Mouse (Mus musculus) neutrophil, adult 5-6 weeks (primary cell): ENCODE results near the gene Nkx2-2. TPM values are rescaled to one million over a fixed set of nuclear protein-coding genes. Genes with fewer than 3 reads are reported as not detected.

Source experiments
- ATAC-seq: fragments of 151-379, 151-347 bp; 2 replicates; pipeline ENCODE4 v1.8.0; 2017; ENCODE audit warnings: mild to moderate bottlenecking, moderate TSS enrichment; ENCODE audit not compliant: insufficient number of reproducible peaks, poor library complexity, low FRiP score, severe bottlenecking; ENCODE audit errors: extremely low read depth
- total RNA-seq: library from RNA; stranded (forward); fragments of 200-1000 nt; gene quantifications from 2 replicates; pipeline ENCODE4 v1.2.3, GENCODE M21; 2017

Nkx2-2 gene
- total RNA-seq = not detected in 2 replicates

DNA sequence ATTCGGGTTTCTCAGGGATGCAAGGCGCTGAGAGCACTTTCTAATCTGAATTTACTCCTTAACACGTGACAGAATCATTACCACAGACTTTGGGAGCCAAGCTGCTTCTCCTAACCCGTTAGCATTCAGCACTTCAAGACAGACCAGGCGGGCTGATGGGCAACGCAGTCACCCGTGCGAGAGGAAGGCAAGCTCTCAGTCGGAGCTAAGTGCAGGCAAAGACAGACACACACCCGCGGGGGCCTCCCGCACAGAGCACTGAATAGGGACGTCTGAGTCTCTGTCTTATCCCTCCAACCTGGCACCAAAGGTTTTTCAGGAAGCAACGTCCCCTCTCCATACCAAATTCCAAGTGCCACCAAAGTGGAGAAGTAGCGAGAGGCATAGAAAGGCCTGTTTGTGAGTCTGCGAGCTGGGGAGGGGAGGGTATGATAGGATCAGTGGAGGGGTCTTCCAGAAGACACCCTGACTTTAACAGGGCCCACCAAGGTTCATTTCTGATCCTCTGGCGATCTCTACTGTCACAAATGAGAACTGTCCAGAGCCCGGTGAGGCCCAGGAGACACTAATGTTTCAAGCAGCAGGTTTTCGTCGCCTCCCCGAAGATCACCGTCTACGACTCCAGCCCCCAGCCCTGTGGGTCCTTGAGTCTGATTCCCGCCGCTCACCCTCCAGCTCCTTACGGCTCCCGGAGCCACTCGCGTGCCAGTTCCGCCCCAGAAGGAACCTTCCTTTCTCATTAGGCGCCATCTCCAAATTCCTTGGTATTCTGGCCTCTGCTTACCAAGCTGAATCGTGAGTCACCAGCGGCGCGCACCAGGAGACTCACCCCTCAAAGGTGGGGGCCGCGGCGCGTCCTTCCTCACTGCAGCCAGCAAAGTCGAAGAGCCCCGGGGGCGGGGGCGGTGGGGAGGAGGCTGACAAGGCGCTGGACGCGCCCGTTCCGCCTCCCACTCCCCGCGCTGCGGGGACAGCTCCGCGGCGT, at the start of gene Nkx2-2:
TSS of gene Nkx2-2 (minus strand) at position 973 of the 985 bp plus-strand sequence.
- no peak for ATAC-seq

DNA sequence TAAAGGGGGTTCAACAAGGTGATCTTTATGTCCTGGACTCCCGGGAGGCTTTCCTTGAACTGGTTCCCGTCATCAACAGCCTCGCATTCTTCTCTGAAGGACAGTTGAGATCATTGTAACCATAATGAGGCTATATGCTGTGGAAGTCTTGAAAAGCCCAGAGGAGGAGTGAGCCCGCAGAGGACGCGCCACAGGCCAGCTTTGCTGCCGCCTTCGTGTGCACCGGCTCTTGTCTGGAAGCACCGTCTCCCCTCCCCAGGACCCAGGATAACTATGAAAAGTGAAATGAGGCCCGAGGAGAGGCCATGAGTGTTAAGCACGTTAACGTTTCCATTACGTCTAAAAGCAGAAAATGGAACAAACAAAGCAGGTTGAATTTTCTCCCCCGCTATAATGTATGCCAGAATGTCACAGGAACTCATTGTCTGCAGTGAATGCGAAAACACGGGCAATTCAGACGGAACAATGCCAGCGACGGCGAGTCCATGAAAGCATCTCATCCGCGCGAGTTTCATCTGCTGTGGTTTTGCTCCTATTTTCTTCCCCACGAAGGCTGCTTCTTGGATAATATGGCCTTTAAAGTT, 41.8 kb upstream of the Nkx2-2 start:
- no peak for ATAC-seq

DNA sequence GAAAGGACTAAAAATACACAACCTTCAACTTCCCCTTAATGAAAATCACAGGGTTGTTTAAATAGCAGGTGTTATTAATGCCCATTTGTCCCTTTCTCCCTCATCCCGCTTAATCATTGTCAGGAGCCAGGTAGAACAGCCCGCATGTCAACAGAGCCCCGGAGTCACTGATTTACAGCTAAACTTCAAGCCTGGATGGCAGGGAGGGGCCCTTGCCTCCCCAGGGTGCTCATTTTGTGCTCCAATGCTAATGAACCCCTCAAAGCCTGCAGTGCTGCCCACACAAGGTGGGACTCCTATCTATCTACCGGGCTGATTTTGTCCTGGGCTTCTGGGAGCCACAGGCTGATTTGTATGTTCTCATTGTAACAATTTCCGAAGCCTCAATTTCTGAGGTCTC, 37.1 kb upstream of the Nkx2-2 start:
- no peak for ATAC-seq

DNA sequence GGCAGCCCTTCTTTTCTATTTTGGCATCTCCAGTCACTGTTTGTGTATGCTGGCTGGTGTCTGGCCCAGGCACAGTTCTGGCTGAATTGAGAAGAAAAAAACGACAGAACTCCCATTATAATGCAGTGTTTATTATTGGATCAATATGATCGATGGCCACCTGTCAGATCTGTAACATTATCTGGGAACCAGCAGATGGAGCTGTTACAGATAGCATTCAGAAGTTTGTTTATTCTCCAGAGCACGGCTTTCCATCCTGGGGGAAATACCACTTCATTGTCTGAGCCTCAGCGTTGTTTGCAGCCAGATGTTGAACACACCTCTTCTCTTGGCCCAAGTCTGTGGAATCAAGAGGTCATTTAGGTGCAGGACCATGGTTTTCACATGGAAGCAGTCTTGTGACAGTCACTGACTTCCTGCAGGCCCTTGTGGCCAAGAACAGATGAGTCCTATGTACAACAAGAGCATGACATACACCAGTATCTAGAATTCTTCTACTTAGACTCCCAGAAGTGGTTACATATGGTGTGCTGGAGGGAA, 11.1 kb upstream of the Nkx2-2 start:
- no peak for ATAC-seq

DNA sequence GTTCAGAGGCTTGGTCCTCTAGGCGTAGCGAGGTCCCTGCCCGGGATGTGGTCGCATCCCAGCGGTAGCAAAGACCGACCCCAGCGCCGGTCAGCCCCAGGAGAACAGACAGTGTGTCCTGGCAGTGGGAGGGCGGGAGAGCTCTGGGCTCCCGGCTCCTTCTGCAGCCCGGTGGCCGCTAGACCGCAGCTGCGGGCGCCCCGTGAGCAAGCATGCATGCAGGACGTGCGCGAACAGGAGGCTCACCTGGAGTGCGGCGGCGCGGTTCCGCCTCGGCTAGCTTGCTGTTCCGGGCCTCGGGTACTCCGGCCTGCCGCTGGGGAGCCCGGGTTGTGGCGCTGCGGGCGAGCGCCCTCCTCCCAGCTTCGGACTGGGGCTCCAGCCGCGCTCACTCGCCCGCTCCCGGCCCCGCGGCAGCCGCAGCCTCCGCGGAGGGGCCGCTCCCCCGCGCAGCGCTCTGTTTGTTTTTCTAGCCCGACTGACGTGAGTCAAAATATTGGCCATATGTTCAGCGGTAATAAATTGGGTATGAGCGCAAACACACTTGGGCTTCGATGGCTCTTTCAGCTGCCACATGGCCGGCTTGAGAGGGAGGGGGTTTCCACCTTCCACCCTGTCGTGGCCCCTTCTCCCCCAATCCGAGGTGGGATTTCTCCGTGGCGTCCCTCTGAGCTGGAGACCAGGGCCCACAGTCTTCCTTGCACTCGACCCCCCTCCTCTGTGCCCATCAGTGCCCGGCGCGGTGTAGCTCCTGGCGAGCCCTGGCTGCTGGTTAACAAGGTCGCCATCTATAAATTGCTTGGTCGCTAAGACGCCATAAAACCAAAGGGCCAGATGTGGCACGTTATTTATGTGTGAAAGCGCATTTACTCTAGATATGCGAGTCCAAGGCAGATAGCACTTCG, 920 bp upstream of the Nkx2-2 start:
- no peak for ATAC-seq

DNA sequence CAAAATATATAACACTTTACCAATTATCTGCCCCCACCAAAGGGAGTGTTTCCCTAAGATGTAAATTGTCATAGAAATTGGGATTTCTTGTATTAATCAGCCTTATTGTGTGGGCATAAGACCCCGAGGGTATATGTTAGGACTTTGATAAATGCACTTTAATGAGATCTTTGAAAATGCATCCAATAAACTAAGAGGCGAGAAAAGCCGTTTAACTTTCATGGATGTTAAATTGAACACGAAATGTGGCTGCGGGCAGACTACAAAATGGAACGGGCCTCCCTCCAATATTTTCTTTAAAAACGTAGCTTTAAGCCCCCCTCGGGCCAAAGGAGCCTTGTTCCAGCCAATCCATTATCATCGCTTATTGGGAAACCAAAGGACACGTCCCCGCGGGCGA, 1.3 kb downstream of the Nkx2-2 start:
- no peak for ATAC-seq

DNA sequence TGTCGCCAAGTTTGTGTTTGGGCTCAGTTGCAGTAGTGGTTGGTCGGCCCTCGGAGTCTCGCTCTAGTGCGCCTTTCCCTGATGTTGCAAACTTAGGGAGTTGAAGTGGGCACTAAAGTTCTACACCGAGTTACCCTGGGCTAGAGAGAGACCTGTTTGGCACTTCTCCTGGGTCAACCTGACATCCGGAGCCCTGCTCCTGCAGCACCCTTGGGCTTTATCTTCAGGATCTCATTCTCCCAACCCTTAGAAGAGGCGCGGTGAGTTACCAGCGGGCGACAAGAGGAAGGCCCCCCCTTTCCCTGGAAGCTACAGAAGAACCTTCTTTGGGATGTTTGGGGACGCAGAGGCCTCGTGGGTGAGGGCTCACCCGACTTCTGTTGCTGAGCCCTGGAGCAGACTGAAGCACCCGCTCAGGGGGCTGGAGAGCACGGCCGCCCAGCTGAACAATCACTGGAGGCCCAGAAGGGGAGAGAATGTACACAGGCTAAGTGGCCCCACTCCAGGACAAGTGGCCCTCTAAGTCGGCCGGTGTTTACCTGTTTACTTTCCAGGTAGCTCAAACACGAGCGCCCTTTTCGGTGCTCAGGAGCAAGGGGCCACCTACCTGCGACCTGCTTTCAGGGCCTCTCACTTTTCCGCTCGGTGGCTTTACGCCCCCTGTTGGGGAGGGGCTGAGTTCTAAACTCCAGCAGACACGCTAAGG, 3.6 kb downstream of the Nkx2-2 start:
- no peak for ATAC-seq

DNA sequence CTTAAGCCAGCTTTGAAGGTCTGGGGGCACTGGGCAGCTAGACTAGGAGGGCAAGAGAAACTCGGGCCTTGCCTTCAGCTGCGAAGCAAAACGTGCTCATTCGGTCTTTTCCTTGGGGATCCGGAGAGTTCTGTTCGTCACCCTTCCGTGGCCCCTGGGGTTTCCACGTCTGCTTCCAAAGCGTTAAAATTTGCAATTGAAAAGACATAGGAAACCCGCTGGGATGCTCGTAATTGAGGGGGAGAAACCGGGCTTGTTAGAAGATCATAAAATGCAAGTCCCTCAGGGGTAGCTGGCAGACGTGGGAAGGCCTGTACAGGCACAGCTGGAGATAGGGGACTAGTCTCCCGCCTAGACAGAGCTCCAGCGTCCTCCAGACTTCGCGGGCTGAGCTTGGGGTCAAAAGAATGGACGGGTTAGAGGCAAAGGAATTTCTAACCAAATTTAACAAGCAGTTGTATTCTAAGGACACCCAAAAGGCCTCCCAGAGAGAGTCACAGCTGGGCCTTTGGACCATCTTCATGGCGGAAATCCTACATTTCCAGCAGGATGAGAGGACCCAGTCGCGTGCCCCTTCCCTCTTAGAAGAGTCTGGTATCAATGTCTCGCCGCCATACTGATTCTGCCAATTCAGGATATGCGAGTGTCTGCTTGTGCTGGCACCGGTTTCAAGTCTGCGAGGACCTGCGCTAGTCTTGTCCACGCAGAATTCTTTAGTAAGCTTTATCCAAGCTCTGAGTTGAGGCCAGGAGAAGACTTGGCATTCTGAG, 4.3 kb downstream of the Nkx2-2 start:
- no peak for ATAC-seq

DNA sequence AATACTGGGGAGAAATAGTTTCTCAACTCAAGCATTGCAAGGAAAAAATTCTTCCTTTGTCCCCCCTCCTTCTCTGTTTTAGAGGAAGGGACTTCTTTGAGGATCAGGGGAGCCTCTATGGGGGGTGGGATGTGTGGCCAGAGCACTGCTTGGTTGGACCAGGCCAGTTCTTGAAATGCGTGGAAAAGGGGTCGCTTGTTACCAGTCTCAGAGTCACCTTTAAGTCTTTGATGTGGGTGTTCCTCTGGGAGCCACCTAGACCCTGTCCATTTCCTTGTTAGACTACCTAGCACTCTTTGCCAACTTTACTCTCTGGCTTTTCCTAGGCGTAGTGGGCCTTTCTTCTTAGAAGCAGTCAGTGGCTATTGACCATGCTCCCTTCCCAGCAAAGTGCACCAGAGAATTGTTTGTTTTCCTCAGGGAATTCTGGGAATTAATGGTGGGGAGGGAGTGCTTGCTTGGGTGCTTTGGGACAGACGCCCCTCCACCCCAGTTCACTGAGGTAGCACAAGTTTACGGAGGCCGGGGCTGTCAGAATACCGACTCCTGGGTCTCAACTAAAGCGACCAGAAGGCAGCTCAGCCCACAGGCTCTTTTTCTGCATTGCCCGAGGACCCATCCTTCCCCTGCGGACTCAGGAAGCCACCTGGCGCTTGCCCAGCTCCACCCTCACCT, 5.0 kb downstream of the Nkx2-2 start:
- no peak for ATAC-seq

DNA sequence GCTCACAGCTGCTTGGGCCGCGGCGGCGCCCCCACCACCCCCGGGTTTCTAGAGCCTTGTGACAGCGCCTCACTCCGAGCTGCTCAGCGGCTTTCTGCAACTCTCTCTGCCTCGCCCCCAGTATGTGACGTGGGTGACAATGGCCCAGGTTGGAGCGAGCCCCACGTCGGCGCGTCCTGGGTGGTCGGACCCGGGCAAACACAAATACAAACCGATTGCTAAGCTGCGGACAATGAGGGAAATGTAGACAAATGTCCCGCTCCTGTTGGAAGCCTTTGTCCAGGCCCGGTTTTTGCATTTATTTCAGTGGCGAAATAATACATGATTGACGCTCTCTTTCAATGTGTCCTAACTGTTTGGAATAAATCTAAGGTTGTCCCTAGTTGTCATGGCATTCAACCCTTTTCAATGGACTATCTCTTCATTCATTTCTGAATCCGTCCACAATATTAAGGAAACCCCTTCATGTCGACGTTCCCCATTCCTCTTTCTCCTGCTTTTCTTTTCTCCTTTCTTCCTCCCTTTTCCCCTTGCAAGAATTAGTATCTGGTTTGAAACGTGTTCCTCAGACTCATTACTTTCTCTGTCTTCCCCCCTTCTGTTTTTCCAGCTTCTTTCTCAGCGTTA, 5.9 kb downstream of the Nkx2-2 start:
- ATAC-seq = no peak

DNA sequence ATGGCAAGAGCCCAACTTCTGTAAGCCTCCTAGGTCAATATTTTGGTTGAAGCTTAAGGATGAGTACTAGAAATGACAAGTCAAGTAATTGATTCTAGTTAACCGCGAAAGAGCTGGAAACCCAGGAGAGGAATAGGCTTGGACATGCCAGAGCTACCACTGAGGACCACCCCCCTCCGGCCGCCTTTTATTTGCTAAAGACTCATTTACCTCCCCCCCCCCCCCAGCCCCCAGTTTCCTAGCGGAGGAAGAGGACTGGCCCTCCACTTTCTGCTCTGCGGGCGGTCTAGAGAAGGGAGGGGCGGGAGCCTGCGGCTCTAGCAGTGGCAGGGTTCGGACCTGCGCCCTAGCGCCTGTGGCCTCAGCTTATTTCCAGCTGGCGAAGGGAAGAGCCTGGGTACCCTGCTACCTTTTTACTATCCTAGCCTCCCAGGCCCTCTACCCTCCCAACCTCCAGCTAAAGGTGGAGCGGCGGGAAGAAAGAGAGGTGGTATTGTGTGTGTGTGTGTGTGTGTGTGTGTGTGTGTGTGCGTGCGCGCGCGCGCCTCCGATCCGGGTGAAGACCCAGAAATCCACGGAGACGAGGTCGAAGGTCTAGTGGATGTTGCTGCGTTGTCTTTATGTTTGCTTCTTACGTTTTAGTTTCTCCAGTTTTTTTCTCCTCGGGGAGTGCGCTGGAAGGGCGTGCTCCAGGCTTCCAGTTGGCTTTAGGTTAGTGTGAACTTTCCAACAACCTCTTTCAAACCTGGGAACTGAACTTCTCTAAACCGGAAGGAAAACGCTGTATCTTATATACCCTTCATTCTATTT, 6.8 kb downstream of the Nkx2-2 start:
- ATAC-seq = no peak

DNA sequence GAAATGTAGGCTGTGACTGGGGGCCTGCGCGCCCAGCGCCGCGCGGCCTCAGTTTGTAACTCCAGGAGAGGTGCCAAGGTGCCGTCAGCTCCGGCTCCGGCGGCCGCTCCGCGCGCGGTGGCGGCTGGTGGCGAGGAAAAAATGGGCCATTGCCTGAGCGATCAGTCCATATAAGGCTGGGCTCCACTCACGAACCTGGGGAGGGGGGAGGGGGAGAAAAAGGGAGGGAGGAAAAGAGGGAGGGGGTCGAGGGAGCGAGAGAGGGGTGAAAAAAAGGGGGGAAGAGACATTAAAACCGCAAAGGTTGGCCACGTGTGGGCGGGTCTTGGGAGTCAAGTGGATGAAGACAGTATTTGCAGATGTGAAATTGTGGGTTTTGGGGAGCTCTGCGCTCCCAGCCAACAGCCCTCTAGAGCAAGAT, 7.8 kb downstream of the Nkx2-2 start:
- ATAC-seq = no peak

DNA sequence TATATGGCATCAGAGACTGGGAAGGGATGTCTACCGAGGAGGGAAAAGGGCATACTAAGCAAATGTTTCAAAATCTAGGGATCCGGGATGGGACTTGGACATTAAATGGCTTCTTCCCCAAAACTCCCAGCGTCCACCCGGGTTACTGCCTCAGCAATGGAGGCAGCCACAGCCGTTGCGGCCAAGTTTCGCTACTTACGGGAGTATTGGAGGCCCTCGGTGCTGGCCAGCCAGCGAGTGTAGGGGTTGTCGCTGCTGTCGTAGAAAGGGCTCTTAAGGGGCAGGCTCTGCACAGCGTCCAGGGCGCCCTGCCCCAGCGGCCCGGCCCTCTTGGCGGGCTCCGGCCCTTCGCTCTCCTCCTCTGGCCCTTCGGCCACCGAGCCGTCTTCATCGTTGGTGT, 8.5 kb downstream of the Nkx2-2 start:
- ATAC-seq = no peak

DNA sequence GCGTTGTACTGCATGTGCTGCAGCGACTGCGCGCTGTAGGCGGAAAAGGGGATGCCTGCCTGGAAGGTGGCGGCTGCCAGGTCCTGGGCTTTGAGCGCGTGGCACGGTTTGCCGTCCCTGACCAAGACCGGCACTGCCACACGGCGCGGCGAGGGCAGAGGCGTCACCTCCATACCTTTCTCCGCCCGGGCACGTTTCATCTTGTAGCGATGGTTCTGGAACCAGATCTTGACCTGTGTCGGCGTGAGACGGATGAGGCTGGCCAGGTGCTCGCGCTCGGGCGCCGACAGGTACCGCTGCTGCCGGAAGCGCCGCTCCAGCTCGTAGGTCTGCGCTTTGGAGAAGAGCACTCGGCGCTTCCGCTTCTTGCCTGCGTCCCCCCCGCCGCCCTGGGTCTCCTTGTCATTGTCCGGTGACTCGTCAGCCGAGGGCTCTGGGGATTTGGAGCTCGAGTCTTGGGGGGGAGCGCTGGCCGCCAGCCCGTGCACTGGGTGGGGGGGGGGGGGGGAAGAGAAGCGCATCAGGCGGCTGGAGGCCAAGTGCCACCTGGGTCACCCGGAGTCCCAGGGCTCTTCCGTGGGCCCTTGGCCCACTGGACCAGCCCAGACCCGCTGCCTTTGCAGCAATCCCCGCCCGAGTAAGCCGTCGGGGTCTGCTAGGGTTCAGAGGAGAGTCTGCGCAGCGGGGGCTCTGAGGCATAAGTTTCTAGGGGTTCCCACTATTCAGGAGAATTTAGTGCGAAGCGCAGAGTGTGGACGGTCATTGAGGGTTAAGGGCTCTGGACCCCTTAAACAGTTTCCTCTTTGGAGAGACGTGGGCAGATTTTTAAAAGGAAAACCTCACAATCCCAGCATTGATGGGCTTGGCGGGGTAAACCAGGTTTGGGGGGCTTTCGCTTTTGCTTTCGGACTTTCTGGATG, 9.7 kb downstream of the Nkx2-2 start:
- ATAC-seq = no peak

DNA sequence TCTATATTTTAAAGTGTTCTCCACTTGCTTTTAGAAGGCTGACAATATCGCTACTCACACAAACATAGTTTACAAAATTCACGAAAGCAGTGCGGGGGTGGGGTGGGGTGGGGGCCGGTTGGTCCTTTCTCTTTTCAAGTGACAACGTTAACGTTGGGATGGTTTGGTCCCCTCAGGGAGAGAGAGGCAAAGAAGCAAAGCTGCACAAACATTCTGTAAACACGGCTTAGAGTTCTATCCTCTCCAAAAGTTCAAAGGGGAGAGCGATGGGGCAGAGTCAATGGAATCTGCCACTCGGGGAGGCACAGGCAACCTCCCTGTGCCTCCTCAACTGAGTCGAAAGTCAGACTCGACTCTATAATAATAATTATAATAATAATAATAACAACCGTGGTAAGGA, 10.5 kb downstream of the Nkx2-2 start:
- ATAC-seq = no peak
